Mouse (Mus musculus): ENCODE measurements around the gene Tstd3. TPM values are rescaled to one million over a fixed set of nuclear protein-coding genes. Genes with fewer than 3 reads are reported as not detected.

Gene Tstd3
- polyA plus RNA-seq, 1 experiment from 2014 or later: 14.9 TPM

- H3K36me3 ChIP-seq (ENCODE audit: control insufficient read depth, insufficient read depth): no peaks in the 10 kb centered on the region
- no peak for ATAC-seq
- H3K9me3 ChIP-seq (ENCODE audit: control insufficient read depth, low read length): no peaks in the 10 kb centered on the region
- H3K4me2 ChIP-seq (ENCODE audit: low read length): no peak overlapping the region
- H3K4me3 ChIP-seq (replicated peaks; ENCODE audit: low read length): no peak overlapping the region
- no peak overlapping the region for H3K27ac ChIP-seq (ENCODE audit: low read length)
- no peaks in the 10 kb centered on the region for H3K27me3 ChIP-seq (replicated peaks; ENCODE audit: control insufficient read depth, insufficient read depth, low read length)
- no peak overlapping the region for H3K9ac ChIP-seq (replicated peaks; ENCODE audit: low read depth, low read length)
- WGBS: 36% methylated on average over 7 of the region's 7 CpGs
- H3K4me1 ChIP-seq (replicated peaks; ENCODE audit: control insufficient read depth, insufficient read depth, low read length): no peaks in the 10 kb centered on the region; the same call in 1 of the 2 replicates
These were observed 44.2 kb downstream of the Tstd3 start for GRCm38 (mm10) chr4:21722752-21723334.

- 4% methylated on average over 13 of the region's 13 CpGs for WGBS
- peaks cover 10% of the 10 kb centered on the region for H3K27me3 ChIP-seq (replicated peaks; ENCODE audit: control insufficient read depth, insufficient read depth, low read length)
- H3K9me3 ChIP-seq (ENCODE audit: control insufficient read depth, low read length): no peaks in the 10 kb centered on the region
- no peaks in the 10 kb centered on the region for H3K36me3 ChIP-seq (ENCODE audit: control insufficient read depth, insufficient read depth)
- peak overlapping the region; percentile 48 for H3K4me2 ChIP-seq (ENCODE audit: low read length)
- ATAC-seq: peak; percentile 49; the same call in 1 of the 2 replicates
- H3K4me1 ChIP-seq (replicated peaks; ENCODE audit: control insufficient read depth, insufficient read depth, low read length): peaks cover 5% of the 10 kb centered on the region
- H3K4me3 ChIP-seq (replicated peaks; ENCODE audit: low read length): peak overlapping the region; percentile 14; the same call in 1 of the 2 replicates
- H3K9ac ChIP-seq (replicated peaks; ENCODE audit: low read depth, low read length): peak overlapping the region; percentile 25; the same call in 1 of the 2 replicates
- no peak overlapping the region for H3K27ac ChIP-seq (ENCODE audit: low read length)
These were observed 54.9 kb downstream of the Tstd3 start for GRCm38 (mm10) chr4:21712147-21712546.

Other genes with a start within 250 kb of the Tstd3 start
- not detected in 2 replicates for gene Prdm13, start 81.2 kb downstream of the Tstd3 start, polyA plus RNA-seq (2015; fragmentation: Nextera tagmentation; extraction: Ambion mirVana)
- 68.4 and 68.5 TPM in 2 replicates for gene Ccnc, start 39.5 kb downstream of the Tstd3 start, polyA plus RNA-seq (2015; fragmentation: Nextera tagmentation; extraction: Ambion mirVana)
- gene Usp45, start 56 bp downstream of the Tstd3 start, polyA plus RNA-seq (2015; fragmentation: Nextera tagmentation; extraction: Ambion mirVana): 9.2 and 10.1 TPM in 2 replicates
- gene Pnisr, start 80.4 kb upstream of the Tstd3 start, polyA plus RNA-seq (2015; fragmentation: Nextera tagmentation; extraction: Ambion mirVana): 197 and 206 TPM in 2 replicates
- 16.1 and 18.3 TPM in 2 replicates for gene Coq3, start 112.5 kb upstream of the Tstd3 start, polyA plus RNA-seq (2015; fragmentation: Nextera tagmentation; extraction: Ambion mirVana)
- gene Faxc, start 164.1 kb upstream of the Tstd3 start, polyA plus RNA-seq (2015; fragmentation: Nextera tagmentation; extraction: Ambion mirVana): 17.4 and 18.3 TPM in 2 replicates